Mouse (Mus musculus) monocyte, adult 5-6 weeks (primary cell): ENCODE measurements around the gene Kcnk1. TPM values are rescaled to one million over a fixed set of nuclear protein-coding genes. Genes with fewer than 3 reads are reported as not detected.

Experiments
- ATAC-seq: fragments of 153-309, 156-312 bp; replicated peaks from 2 replicates; pipeline ENCODE4 v1.8.0; 2017; ENCODE audit warnings: mild to moderate bottlenecking; ENCODE audit not compliant: low TSS enrichment, insufficient number of reproducible peaks, severe bottlenecking, poor library complexity, low FRiP score
- total RNA-seq: library from RNA; stranded (forward); fragments of 200-1000, 200-491, 200-594 nt; gene quantifications from 3 replicates; pipeline ENCODE4 v1.2.3, GENCODE M21; 2017

Kcnk1 gene
- total RNA-seq, 1 experiment from 2014 or later = not detected

GRCm38 (mm10) chr8:126027486-126027885 is 32.5 kb downstream of the Kcnk1 start:
- no peak for ATAC-seq

- ATAC-seq = no peak
These were observed 34.0 kb downstream of the Kcnk1 start for GRCm38 (mm10) chr8:126028941-126029340.

GRCm38 (mm10) chr8:126032776-126033175 is 37.8 kb downstream of the Kcnk1 start:
- ATAC-seq = no peak

GRCm38 (mm10) chr8:126035046-126035445 is 40.1 kb downstream of the Kcnk1 start:
- no peak for ATAC-seq

GRCm38 (mm10) chr8:126036340-126036739 is 41.4 kb downstream of the Kcnk1 start:
- no peak for ATAC-seq

GRCm38 (mm10) chr8:126045751-126046150 is 50.8 kb downstream of the Kcnk1 start:
- no peak for ATAC-seq

GRCm38 (mm10) chr8:126053911-126054310 is 58.9 kb downstream of the Kcnk1 start:
- no peak for ATAC-seq

GRCm38 (mm10) chr8:126058876-126059275 is 63.9 kb downstream of the Kcnk1 start:
- ATAC-seq = no peak

- ATAC-seq = no peak
These were observed 67.9 kb downstream of the Kcnk1 start for GRCm38 (mm10) chr8:126062844-126063243.

- no peak for ATAC-seq
These were observed 69.0 kb downstream of the Kcnk1 start for GRCm38 (mm10) chr8:126063832-126064409.

- ATAC-seq = no peak
These were observed 69.7 kb downstream of the Kcnk1 start for GRCm38 (mm10) chr8:126064587-126065145.

GRCm38 (mm10) chr8:126067306-126067705 is 72.3 kb downstream of the Kcnk1 start:
- no peak for ATAC-seq

GRCm38 (mm10) chr8:126068136-126068535 is 73.2 kb downstream of the Kcnk1 start:
- ATAC-seq = no peak

- no peak for ATAC-seq
These were observed 77.7 kb downstream of the Kcnk1 start for GRCm38 (mm10) chr8:126072678-126073077.

- ATAC-seq = no peak
These were observed 78.3 kb downstream of the Kcnk1 start for GRCm38 (mm10) chr8:126073141-126073740.

- ATAC-seq = no peak
These were observed 79.1 kb downstream of the Kcnk1 start for GRCm38 (mm10) chr8:126074111-126074510.

GRCm38 (mm10) chr8:126075400-126075799 is 80.4 kb downstream of the Kcnk1 start:
- ATAC-seq = no peak
